Mouse (Mus musculus) yolk sac, embryonic 10.5 days (tissue): ENCODE data around the gene Rrp9.

Experiments used
- DNase-seq: peaks from one replicate; pipeline ENCODE4 v3.0.0-alpha.2; 2017; ENCODE audit warnings: low spot score

Gene Rrp9

GRCm38 (mm10) chr9:106519909-106520308 lies 44.1 kb downstream of the Rrp9 start:
- no peak for DNase-seq

- no peak for DNase-seq
Observed at GRCm38 (mm10) chr9:106531833-106532232, 56.1 kb downstream of the Rrp9 start.

- no peak for DNase-seq
Observed at GRCm38 (mm10) chr9:106534296-106534695, 58.5 kb downstream of the Rrp9 start.

- DNase-seq, result no peak
Observed at GRCm38 (mm10) chr9:106534975-106535374, 59.2 kb downstream of the Rrp9 start.
